22 mouse cellular contexts compared by ENCODE assay signal in genomic region chr10:52427634-52428415, GRCm38 (mm10). TPM values are rescaled to one million over a fixed set of nuclear protein-coding genes. Genes with fewer than 3 reads are reported as not detected.
A peak's percentile ranks its signal among the peaks of the same experiment; 100 is the strongest.
DNase-seq lines count a peak whose midpoint lies in the region; ATAC-seq lines count a peak whose summit lies in the region.
"Had no signal": no experiment of that assay in that cellular context is flagged by ENCODE, and none has a peak within 500 bp of the region (broad histone marks: within the 10 kb centered on the region; RNA-seq: fewer than 3 reads in every experiment).

No protein-coding gene starts in this region.

- no peaks in the 10 kb centered on the region for H3K9me3 ChIP-seq in intestine, embryonic 15.5 days
- no peaks in the 10 kb centered on the region for H3K9me3 ChIP-seq in hindbrain, embryonic 13.5 days
- H3K9me3 ChIP-seq: G1E had no signal

- no peak overlapping the region for H3K4me3 ChIP-seq in intestine, embryonic 15.5 days (replicated peaks)
- no peak overlapping the region for H3K4me3 ChIP-seq in hindbrain, embryonic 13.5 days
- H3K4me3 ChIP-seq: heart, adult 2 months; layer of hippocampus, adult 2 months had no signal

- WGBS in intestine, embryonic 15.5 days, result 49% methylated on average over 2 of the region's 2 CpGs
- 53% methylated on average over 2 of the region's 2 CpGs for WGBS in hindbrain, embryonic 13.5 days

- peaks cover 8% of the 10 kb centered on the region; the same call in 1 of the 2 replicates for H3K36me3 ChIP-seq in intestine, embryonic 15.5 days
- peaks cover 29% of the 10 kb centered on the region for H3K36me3 ChIP-seq in hindbrain, embryonic 13.5 days

- peaks cover 9% of the 10 kb centered on the region; the same call in 1 of the 2 replicates for H3K4me1 ChIP-seq in intestine, embryonic 15.5 days (replicated peaks)
- peaks cover 10% of the 10 kb centered on the region for H3K4me1 ChIP-seq in hindbrain, embryonic 13.5 days (replicated peaks)

- H3K9ac ChIP-seq in intestine, embryonic 15.5 days, result no peak overlapping the region
- no peak overlapping the region for H3K9ac ChIP-seq in hindbrain, embryonic 13.5 days

- no peak overlapping the region for H3K4me2 ChIP-seq in intestine, embryonic 15.5 days (replicated peaks)
- no peak overlapping the region for H3K4me2 ChIP-seq in hindbrain, embryonic 13.5 days

- DNase-seq in embryo, embryonic 11 days, result peak; percentile 5
- DNase-seq in embryo, embryonic 10.5 days (ENCODE audit: low spot score), result no peak
- DNase-seq in kidney, postnatal 36 days, result peak; percentile 46 to 58
- no peak for DNase-seq in kidney, postnatal 10 days
- peak; percentile 15 for DNase-seq in ES-CJ7 (ENCODE audit: low read depth, low spot score)
- DNase-seq in gastrocnemius, postnatal 25 days, result no peak
- DNase-seq: adrenal gland, postnatal 36 days; cerebellum, adult 18-20 months; heart, adult 2 months; heart, postnatal 4 days; kidney, adult 18-20 months; thymus, postnatal 36 days had no signal

- H3K27me3 ChIP-seq in intestine, embryonic 15.5 days (replicated peaks), result no peaks in the 10 kb centered on the region
- no peaks in the 10 kb centered on the region for H3K27me3 ChIP-seq in hindbrain, embryonic 13.5 days

- peak; percentile 65 for ATAC-seq in intestine, embryonic 15.5 days
- ATAC-seq in hindbrain, embryonic 13.5 days (ENCODE audit: low FRiP score), result no peak
- ATAC-seq: hindbrain, embryonic 16.5 days; lung, postnatal 0 days; midbrain, embryonic 16.5 days had no signal

- H3K27ac ChIP-seq in intestine, embryonic 15.5 days, result no peak overlapping the region
- H3K27ac ChIP-seq in hindbrain, embryonic 13.5 days, result no peak overlapping the region
- H3K27ac ChIP-seq: heart, adult 2 months; layer of hippocampus, adult 2 months had no signal

RNA-seq across cellular contexts. Expression of gene Nus1, which starts 10.5 kb away (rescaled TPM):
- 15.7 and 16.1 TPM in 2 replicates for polyA plus RNA-seq in intestine, embryonic 15.5 days (2015; fragmentation: Nextera tagmentation; extraction: Ambion mirVana)
- 10 to 100 TPM; 18.1 to 18.6 TPM for total RNA-seq in gastrocnemius, postnatal 25 days (2021)
- 17.8 and 18.6 TPM in 2 replicates for polyA plus RNA-seq in hindbrain, embryonic 13.5 days (2015; fragmentation: Nextera tagmentation; extraction: Ambion mirVana)

RNA-seq across cellular contexts. Expression of gene Nepn, which starts 39.1 kb away (rescaled TPM):
- polyA plus RNA-seq in intestine, embryonic 15.5 days (2015; fragmentation: Nextera tagmentation; extraction: Ambion mirVana), result 0.63 and 1.6 TPM in 2 replicates
- under 1 TPM; 0.15 to 0.19 TPM for total RNA-seq in gastrocnemius, postnatal 25 days (2021)
- polyA plus RNA-seq in hindbrain, embryonic 13.5 days (2015; fragmentation: Nextera tagmentation; extraction: Ambion mirVana), result not detected in 2 replicates
- total RNA-seq: G1E; layer of hippocampus, adult 2 months; left cerebral cortex, postnatal 25 days had no signal
- polyA plus RNA-seq: embryonic facial prominence, embryonic 11.5 days; G1E; heart, embryonic 14.5 days; hindbrain, embryonic 16.5 days; lung, postnatal 0 days; midbrain, embryonic 16.5 days had no signal

RNA-seq across cellular contexts. Expression of gene Gopc, which starts 45.9 kb away (rescaled TPM):
- polyA plus RNA-seq in intestine, embryonic 15.5 days (2015; fragmentation: Nextera tagmentation; extraction: Ambion mirVana), result 17.1 and 19.4 TPM in 2 replicates
- 1 to 10 TPM; 8.0 to 8.4 TPM for total RNA-seq in gastrocnemius, postnatal 25 days (2021)
- 24.5 and 26.0 TPM in 2 replicates for polyA plus RNA-seq in hindbrain, embryonic 13.5 days (2015; fragmentation: Nextera tagmentation; extraction: Ambion mirVana)

Comparison
In these comparisons a context has a peak if more than half of its experiments do, and no peak if none do; other contexts are left out.
1. DNase-seq: peak in embryo, embryonic 11 days (single experiment), kidney, postnatal 36 days (2 of 2) and ES-CJ7 (single experiment); none in embryo, embryonic 10.5 days (single experiment), kidney, postnatal 10 days (single experiment) and gastrocnemius, postnatal 25 days (single experiment).